Comparison of ENCODE assay signal across 10 mouse cellular contexts in the genomic region with DNA sequence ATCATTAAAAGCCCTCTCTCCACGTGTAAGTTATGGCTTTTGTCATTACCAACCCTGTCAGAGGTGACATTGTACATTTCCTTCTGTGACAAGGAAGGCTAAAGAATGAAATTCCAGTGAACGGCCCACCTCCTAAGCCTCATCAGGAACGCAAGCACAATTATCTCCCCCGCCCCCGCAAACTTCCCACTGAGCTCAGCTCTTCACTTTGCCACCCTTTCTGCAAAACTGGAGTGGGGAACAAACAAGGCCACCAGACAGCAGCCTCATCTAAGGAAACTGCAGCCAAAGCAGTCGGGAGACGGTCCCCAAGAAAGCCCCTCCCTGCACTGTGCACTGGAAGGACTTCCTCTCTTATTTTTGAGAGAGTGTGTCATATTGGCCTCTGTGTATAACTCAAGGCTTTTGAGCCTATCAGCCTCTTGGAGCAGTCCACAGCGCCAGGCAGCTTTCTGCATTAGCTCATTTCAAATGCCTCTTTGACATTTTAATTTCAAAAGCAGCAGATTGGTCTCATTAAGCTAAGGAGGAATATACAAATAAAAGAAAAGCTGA.
A peak's percentile ranks its signal among the peaks of the same experiment; 100 is the strongest.
DNase-seq lines count a peak whose midpoint lies in the region; ATAC-seq and TF ChIP-seq lines count a peak whose summit lies in the region.
"Had no signal": no experiment of that assay in that cellular context is flagged by ENCODE, and none has a peak within 500 bp of the region (broad histone marks: within the 10 kb centered on the region; RNA-seq: fewer than 3 reads in every experiment).

No protein-coding gene starts in this region.

- no peak for TF ChIP-seq POLR2A in heart, adult 2 months (IDR thresholded peaks at IDR 0.05; ENCODE audit: insufficient read depth, low read depth, low read length)

- peak; percentile 79 for ATAC-seq in kidney, embryonic 15.5 days (replicated peaks; ENCODE audit: low FRiP score)
- ATAC-seq in stomach, embryonic 15.5 days (ENCODE audit: insufficient read depth, low FRiP score, low read depth): no peak

- H3K4me3 ChIP-seq in heart, adult 2 months: no peak overlapping the region
- H3K4me3 ChIP-seq in heart, embryonic 10.5 days: no peak overlapping the region
- H3K4me3 ChIP-seq in kidney, embryonic 15.5 days (replicated peaks): no peak overlapping the region
- no peak overlapping the region for H3K4me3 ChIP-seq in stomach, embryonic 15.5 days (replicated peaks)
- H3K4me3 ChIP-seq: neural tube, embryonic 13.5 days had no signal

- H3K4me2 ChIP-seq in kidney, embryonic 15.5 days: no peak overlapping the region
- H3K4me2 ChIP-seq in stomach, embryonic 15.5 days: no peak overlapping the region
- H3K4me2 ChIP-seq: neural tube, embryonic 13.5 days had no signal

- no peak for TF ChIP-seq EP300 in heart, adult 2 months (IDR thresholded peaks at IDR 0.05; ENCODE audit: insufficient read depth, low read depth, low read length)

- H3K36me3 ChIP-seq in heart, adult 2 months (ENCODE audit: control insufficient read depth, insufficient read depth, low read length): no peaks in the 10 kb centered on the region
- no peaks in the 10 kb centered on the region for H3K36me3 ChIP-seq in heart, embryonic 10.5 days
- H3K36me3 ChIP-seq in kidney, embryonic 15.5 days: no peaks in the 10 kb centered on the region
- H3K36me3 ChIP-seq in stomach, embryonic 15.5 days: no peaks in the 10 kb centered on the region
- H3K36me3 ChIP-seq: neural tube, embryonic 13.5 days had no signal

- intact Hi-C loops in heart, adult 2 months (cut with DNase I): no loop called here

- 22% methylated on average over 8 of the region's 8 CpGs for WGBS in heart, adult 2 months
- 28% methylated on average over 8 of the region's 8 CpGs for WGBS in heart, embryonic 10.5 days
- WGBS in kidney, embryonic 15.5 days: 33% methylated on average over 8 of the region's 8 CpGs
- WGBS in stomach, embryonic 15.5 days: 33% methylated on average over 8 of the region's 8 CpGs

- H3K9ac ChIP-seq in heart, adult 2 months (ENCODE audit: low read depth, low read length): no peak overlapping the region
- H3K9ac ChIP-seq in kidney, embryonic 15.5 days: no peak overlapping the region
- no peak overlapping the region for H3K9ac ChIP-seq in stomach, embryonic 15.5 days
- H3K9ac ChIP-seq: neural tube, embryonic 13.5 days had no signal

- no peaks in the 10 kb centered on the region for H3K79me2 ChIP-seq in heart, adult 2 months (replicated peaks; ENCODE audit: control insufficient read depth, insufficient read depth, low read length)

- H3K9me3 ChIP-seq in heart, embryonic 10.5 days: no peaks in the 10 kb centered on the region
- H3K9me3 ChIP-seq in kidney, embryonic 15.5 days (replicated peaks): no peaks in the 10 kb centered on the region
- H3K9me3 ChIP-seq in stomach, embryonic 15.5 days: no peaks in the 10 kb centered on the region
- H3K9me3 ChIP-seq: neural tube, embryonic 13.5 days had no signal

- no peaks in the 10 kb centered on the region for H3K27me3 ChIP-seq in heart, adult 2 months (ENCODE audit: control insufficient read depth, insufficient read depth, low read length)
- H3K27me3 ChIP-seq in heart, embryonic 10.5 days (ENCODE audit: insufficient read depth, poor library complexity, severe bottlenecking): no peaks in the 10 kb centered on the region
- no peaks in the 10 kb centered on the region for H3K27me3 ChIP-seq in kidney, embryonic 15.5 days
- H3K27me3 ChIP-seq in stomach, embryonic 15.5 days (replicated peaks): no peaks in the 10 kb centered on the region
- H3K27me3 ChIP-seq: neural tube, embryonic 13.5 days had no signal

- no peak overlapping the region for H3K27ac ChIP-seq in heart, adult 2 months
- no peak overlapping the region for H3K27ac ChIP-seq in heart, embryonic 10.5 days
- peak overlapping the region; percentile 71 for H3K27ac ChIP-seq in kidney, embryonic 15.5 days
- 0 out of 2 replicates have a peak overlapping the region, but pooled peaks have one; percentile 13 for H3K27ac ChIP-seq in stomach, embryonic 15.5 days
- H3K27ac ChIP-seq: neural tube, embryonic 13.5 days had no signal

- TF ChIP-seq CTCF in heart, adult 2 months (IDR thresholded peaks at IDR 0.05): no peak

- no peaks in the 10 kb centered on the region for H3K4me1 ChIP-seq in heart, adult 2 months (ENCODE audit: control insufficient read depth, insufficient read depth, low read length)
- H3K4me1 ChIP-seq in heart, embryonic 10.5 days: peaks cover 11% of the 10 kb centered on the region; the same call in 1 of the 2 replicates
- H3K4me1 ChIP-seq in kidney, embryonic 15.5 days: peaks cover 11% of the 10 kb centered on the region
- H3K4me1 ChIP-seq in stomach, embryonic 15.5 days: peaks cover 5% of the 10 kb centered on the region; the same call in 1 of the 2 replicates

- peak; percentile 18 to 20 for DNase-seq in heart, adult 2 months
- no peak for DNase-seq in heart, embryonic 10.5 days (ENCODE audit: low spot score)
- DNase-seq in testis, postnatal 10 days (ENCODE audit: low spot score): peak; percentile 46
- no peak for DNase-seq in testis, postnatal 14 days (ENCODE audit: low spot score)
- DNase-seq in retina, embryonic 14.5 days (ENCODE audit: low spot score): no peak
- no peak for DNase-seq in cerebellum, postnatal 14 days
- DNase-seq: cerebellum, adult 9-11 months had no signal

Comparison
In these comparisons a context has a peak if more than half of its experiments do, and no peak if none do; other contexts are left out.
1. DNase-seq: peak in heart, adult 2 months (2 of 2) and testis, postnatal 10 days (single experiment); none in heart, embryonic 10.5 days (single experiment), testis, postnatal 14 days (single experiment), retina, embryonic 14.5 days (single experiment) and cerebellum, postnatal 14 days (0 of 2).
2. H3K27ac ChIP-seq: peak in kidney, embryonic 15.5 days (single experiment) and stomach, embryonic 15.5 days (single experiment); none in heart, adult 2 months (single experiment) and heart, embryonic 10.5 days (single experiment).